Mouse (Mus musculus) Patski (cell line): ENCODE measurements around the gene Ror1. TPM values are rescaled to one million over a fixed set of nuclear protein-coding genes. Genes with fewer than 3 reads are reported as not detected.
A peak's percentile ranks its signal among the peaks of the same experiment; 100 is the strongest.

Experiments used
- ATAC-seq: fragments of 100-300 bp; one replicate; pipeline ENCODE4 v1.8.0; 2021
- CTCF ChIA-PET: fragments of 350-600 bp; sonication (Branson Sonifier 250); formaldehyde crosslinking; loops from one replicate; lab custom pipeline; 2022; ENCODE audit warnings: inconsistent platforms; lab: Charles Lee
- POLR2A ChIA-PET: fragments of 350-600 bp; sonication (Branson Sonifier 250); formaldehyde crosslinking; loops from one replicate; lab custom pipeline; 2022; ENCODE audit warnings: antibody characterized with exemption, inconsistent platforms; lab: Charles Lee
- DNase-seq: peaks from one replicate; pipeline ENCODE4 v3.0.0-alpha.2; 2011; ENCODE audit warnings: low read depth, low spot score
- H3K27me3 ChIP-seq: fragments of 371-371 bp; one replicate; pipeline ENCODE4 v1.5.1; 2021
- CTCF ChIP-seq: fragments of 100-300 bp; IDR thresholded peaks from one replicate; pipeline ENCODE4 v1.5.1; 2021
- in situ Hi-C: fragments of 300-500 bp; cut with MboI; formaldehyde crosslinking; loops from 3 replicates; pipeline ENCODE4 v1.11.1; 2018; ENCODE audit warnings: low pct_unique_long_range_greater_than_20kb, mixed read lengths
- polyA plus RNA-seq: library from polyadenylated mRNA; unstranded; gene quantifications from one replicate; pipeline ENCODE4 v1.2.3, GENCODE M21; 2021

Gene Ror1
- polyA plus RNA-seq, 1 experiment from 2014 or later, result 2.8 TPM

GRCm38 (mm10) chr4:100401078-100401477 is 305.5 kb downstream of the Ror1 start:
- CTCF ChIA-PET, result interaction anchor here (3.3 kb wide), 1 partner anchor 306 kb away, joined by 12 read pairs; the partner anchor contains the start of gene Ror1
- no peak for TF ChIP-seq CTCF
- POLR2A ChIA-PET, result no interaction called here
- H3K27me3 ChIP-seq, result no peaks in the 10 kb centered on the region
- no peak for ATAC-seq
- in situ Hi-C loops, result loop anchor here (10.0 kb wide), 1 partner anchor 366 kb away; no protein-coding TSS in a partner anchor
- no peak for DNase-seq

- DNase-seq (no peak), ATAC-seq (no peak)
- ChIA-PET POLR2A (interaction anchor here (0.7 kb wide), 1 partner anchor 525 kb away, joined by 3 read pairs; no protein-coding TSS in a partner anchor), CTCF (interaction anchor here (1.1 to 3.3 kb wide), 2 partner anchors 306 to 393 kb away, joined by 3 to 12 read pairs; partner anchors contain the start of gene Ror1)
- in situ Hi-C loops, result loop anchor here (10.0 kb wide), 1 partner anchor 367 kb away; no protein-coding TSS in a partner anchor
- TF ChIP-seq CTCF, result no peak
- no peaks in the 10 kb centered on the region for H3K27me3 ChIP-seq
Observed at GRCm38 (mm10) chr4:100401581-100402470, 306.2 kb downstream of the Ror1 start.

GRCm38 (mm10) chr4:100407261-100407874 is 311.8 kb downstream of the Ror1 start:
- ATAC-seq, result no peak
- ChIA-PET POLR2A (no interaction called here), CTCF (interaction anchor here (0.8 to 2.4 kb wide), 7 partner anchors 9 to 379 kb away, joined by 3 to 7 read pairs (median 3); partner anchors contain the start of gene Ror1)
- TF ChIP-seq CTCF, result peak; percentile 56
- no peak for DNase-seq
- H3K27me3 ChIP-seq, result no peaks in the 10 kb centered on the region
- in situ Hi-C loops, result loop anchor here (5.0 to 10.0 kb wide), 2 partner anchors 310 to 373 kb away; partner anchors contain the start of gene Ror1

DNA sequence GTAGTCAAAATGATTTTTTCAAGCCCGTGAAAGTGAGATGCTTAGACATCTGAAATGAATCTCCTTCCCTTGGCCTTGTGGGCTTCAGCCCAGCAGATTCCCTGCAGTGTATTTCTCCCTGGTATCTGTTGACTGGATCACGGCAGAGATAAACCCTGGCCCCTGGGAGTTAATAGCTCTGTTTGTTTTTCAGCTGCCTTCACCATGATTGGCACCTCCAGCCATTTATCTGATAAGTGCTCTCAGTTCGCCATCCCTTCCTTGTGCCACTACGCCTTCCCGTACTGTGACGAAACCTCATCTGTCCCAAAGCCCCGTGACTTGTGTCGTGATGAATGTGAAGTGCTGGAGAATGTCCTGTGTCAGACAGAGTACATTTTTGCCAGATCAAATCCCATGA is 313.9 kb downstream of the Ror1 start:
- ATAC-seq (no peak), DNase-seq (no peak)
- no peak for TF ChIP-seq CTCF
- ChIA-PET CTCF (interaction anchor here (0.8 kb wide), 1 partner anchor 314 kb away, joined by 3 read pairs; the partner anchor contains the start of gene Ror1), POLR2A (no interaction called here)
- in situ Hi-C loops, result loop anchor here (5.0 to 10.0 kb wide), 2 partner anchors 312 to 375 kb away; partner anchors contain the start of gene Ror1
- H3K27me3 ChIP-seq, result no peaks in the 10 kb centered on the region

DNA sequence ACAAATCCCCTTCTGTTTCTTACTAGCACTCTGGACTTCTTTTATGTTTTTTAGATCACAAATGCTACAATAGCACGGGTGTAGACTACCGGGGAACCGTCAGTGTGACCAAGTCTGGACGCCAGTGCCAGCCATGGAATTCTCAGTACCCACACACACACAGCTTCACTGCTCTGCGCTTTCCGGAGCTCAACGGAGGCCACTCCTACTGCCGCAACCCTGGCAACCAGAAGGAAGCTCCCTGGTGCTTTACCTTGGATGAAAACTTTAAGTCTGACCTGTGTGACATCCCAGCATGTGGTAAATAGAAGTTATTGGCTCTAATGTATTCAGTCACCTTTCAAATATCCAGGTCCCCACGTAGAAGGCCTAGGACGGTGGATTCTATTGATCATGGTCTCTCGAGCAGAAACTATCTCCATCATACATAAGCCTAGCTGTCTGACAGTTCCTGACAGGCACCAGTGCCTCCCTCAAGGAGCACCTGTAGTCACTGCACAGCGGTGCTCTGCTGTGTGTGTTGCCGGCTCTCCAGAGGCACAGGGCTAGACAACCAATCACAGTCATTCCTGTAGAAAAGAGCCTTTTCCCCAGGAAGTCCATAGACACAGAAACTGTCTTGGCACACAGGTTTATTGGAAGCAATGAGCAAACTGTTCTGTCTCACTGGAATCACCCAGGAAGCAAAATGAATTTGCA is 316.4 kb downstream of the Ror1 start:
- DNase-seq, result no peak
- ChIA-PET CTCF (no interaction called here), POLR2A (no interaction called here)
- TF ChIP-seq CTCF, result no peak
- no peaks in the 10 kb centered on the region for H3K27me3 ChIP-seq
- ATAC-seq, result no peak
- in situ Hi-C loops, result loop anchor here (5.0 kb wide), 1 partner anchor 120 kb away; no protein-coding TSS in a partner anchor

DNA sequence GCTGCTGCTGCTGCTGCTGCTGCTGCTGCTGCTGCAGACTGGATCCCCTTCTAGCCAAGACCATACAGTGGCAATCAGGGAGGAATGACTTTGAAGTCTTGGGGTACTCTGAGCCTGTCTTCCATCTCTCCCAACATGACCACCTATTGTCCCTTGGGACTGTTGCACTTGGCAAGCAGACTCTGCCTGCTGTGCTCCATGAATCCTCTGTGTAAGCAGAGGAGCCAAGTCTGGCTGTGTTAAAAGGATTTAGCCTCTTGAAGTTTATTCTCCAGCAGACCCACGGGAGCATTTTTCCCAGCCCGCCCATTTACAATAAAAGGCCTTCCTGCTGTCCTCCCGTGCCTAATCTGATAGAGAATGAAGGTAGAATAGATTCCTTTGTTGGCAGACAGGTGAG is 327.2 kb downstream of the Ror1 start:
- DNase-seq (no peak), ATAC-seq (no peak)
- no peaks in the 10 kb centered on the region for H3K27me3 ChIP-seq
- in situ Hi-C loops, result no loop called here
- ChIA-PET POLR2A (no interaction called here), CTCF (no interaction called here)
- TF ChIP-seq CTCF, result no peak

DNA sequence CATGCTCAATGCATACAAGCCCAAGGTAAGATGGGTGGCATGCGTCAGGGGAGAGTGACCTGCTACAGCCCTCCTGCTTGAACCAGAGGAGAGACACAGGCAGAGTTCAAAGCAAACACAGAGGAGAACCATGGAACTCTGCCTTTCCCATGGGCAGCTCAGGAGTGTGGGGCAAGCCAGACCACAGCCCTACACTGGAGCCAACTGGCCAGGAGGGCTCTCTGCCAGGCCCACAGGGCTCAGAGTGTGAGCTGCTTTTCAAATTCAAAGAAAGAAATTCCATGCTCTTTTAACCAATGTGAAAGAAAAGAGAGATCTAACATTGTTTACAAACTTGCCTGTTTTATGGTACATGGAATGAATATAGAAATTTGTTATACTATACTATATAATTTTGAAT is 330.5 kb downstream of the Ror1 start:
- H3K27me3 ChIP-seq, result no peaks in the 10 kb centered on the region
- ChIA-PET CTCF (no interaction called here), POLR2A (no interaction called here)
- in situ Hi-C loops, result no loop called here
- DNase-seq (no peak), ATAC-seq (no peak)
- no peak for TF ChIP-seq CTCF

GRCm38 (mm10) chr4:100429371-100429900 is 333.8 kb downstream of the Ror1 start:
- TF ChIP-seq CTCF, result no peak
- no peak for ATAC-seq
- in situ Hi-C loops, result no loop called here
- ChIA-PET POLR2A (no interaction called here), CTCF (no interaction called here)
- DNase-seq, result no peak
- no peaks in the 10 kb centered on the region for H3K27me3 ChIP-seq

DNA sequence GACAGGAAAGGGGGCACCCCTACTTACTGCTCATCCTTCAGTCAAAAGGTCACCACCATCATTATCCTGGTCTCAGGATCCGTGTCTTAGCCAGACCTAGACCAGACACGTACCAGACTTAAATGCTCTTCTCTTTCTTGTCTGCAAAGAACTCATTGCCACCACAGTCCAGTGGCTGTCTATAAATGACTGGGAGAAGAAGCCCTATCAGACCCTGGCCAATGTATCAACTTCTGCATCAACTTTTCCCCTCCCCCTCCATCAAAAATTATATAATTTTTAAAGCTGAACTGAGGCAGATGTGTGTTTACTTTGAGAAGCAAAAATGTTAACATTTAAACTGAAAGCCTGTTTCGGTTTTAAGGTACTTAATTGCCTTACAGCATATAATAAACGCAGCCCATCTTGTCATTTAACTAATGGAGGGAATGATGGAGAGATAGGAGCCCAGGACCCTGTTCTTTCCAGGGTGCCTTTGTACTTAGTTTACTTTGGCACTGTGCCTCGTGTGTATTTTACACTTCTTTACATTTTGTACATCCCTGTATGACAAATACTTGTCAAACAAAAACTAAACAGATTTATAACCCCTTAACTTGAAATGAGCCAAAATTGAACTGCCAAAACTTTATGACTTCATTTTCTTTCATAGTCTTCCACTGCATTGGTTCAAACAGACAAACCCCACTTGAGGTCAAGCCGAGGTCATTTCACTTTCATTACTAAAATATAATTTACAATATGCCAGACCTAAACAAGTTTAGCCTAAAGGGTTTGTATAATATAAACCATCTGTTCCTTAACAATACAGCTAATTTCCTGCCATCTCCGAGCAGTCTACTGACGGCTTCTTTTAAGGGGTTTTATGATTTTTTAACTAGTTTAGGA is 339.9 kb downstream of the Ror1 start:
- ChIA-PET POLR2A (no interaction called here), CTCF (no interaction called here)
- DNase-seq (no peak), ATAC-seq (no peak)
- in situ Hi-C loops, result no loop called here
- no peaks in the 10 kb centered on the region for H3K27me3 ChIP-seq
- TF ChIP-seq CTCF, result no peak
